Mouse (Mus musculus) thymus, postnatal 0 days (tissue): ENCODE data around the gene Trappc1. TPM values are rescaled to one million over a fixed set of nuclear protein-coding genes. Genes with fewer than 3 reads are reported as not detected.

Source experiments
- DNase-seq: peaks from one replicate; pipeline ENCODE4 v3.0.0-alpha.2; 2015; ENCODE audit warnings: low spot score
- polyA plus RNA-seq: library from polyadenylated mRNA; unstranded; fragments of >200 nt; fragmentation: Nextera tagmentation; extraction: Ambion mirVana; gene quantifications from 2 replicates; pipeline ENCODE4 v1.2.1, GENCODE M21; 2015

The Trappc1 gene
- polyA plus RNA-seq, 1 experiment from 2014 or later: 132 TPM

DNA sequence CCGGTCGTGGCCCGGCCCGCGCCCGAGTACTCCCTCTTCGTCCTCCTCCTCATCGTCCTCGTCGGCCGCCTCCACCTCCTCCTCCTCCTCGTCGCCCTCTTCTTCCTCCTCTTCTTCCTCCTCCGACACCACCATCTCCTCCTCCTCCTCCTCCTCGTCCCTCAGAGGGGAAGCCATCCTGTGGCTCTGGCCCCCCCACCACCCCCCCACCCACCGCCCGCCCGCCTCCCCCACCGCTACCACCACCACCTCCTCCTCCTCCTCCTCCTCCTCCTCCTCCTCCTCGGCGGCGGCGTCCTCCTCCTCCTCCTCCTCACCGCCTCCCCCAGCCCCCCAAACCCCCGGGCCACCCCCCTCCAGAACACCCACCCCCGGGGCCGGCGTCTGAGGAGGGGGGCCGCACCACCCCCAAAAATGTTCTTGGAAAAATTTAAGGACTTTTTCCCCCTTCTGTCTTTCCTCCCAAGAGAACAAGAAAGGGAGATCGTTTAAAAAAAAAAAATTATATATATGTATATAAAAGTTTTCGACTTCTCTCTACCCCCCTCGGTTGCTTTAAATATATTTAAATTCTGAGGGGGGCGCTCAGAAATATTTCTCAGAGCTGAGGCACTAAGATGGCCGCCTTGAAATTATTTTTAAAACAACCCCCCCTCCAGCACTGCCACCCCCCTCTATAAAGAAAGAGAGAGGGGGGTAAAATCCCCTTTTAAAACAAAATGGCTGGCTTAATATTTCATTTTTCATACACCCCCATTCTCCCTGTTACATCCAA, 45.6 kb downstream of the Trappc1 start, which contains the start of gene Chd3:
Gene Chd3, minus strand, starts transcription at position 192 of the 775 bp plus-strand sequence.
- DNase-seq: no peak

DNA sequence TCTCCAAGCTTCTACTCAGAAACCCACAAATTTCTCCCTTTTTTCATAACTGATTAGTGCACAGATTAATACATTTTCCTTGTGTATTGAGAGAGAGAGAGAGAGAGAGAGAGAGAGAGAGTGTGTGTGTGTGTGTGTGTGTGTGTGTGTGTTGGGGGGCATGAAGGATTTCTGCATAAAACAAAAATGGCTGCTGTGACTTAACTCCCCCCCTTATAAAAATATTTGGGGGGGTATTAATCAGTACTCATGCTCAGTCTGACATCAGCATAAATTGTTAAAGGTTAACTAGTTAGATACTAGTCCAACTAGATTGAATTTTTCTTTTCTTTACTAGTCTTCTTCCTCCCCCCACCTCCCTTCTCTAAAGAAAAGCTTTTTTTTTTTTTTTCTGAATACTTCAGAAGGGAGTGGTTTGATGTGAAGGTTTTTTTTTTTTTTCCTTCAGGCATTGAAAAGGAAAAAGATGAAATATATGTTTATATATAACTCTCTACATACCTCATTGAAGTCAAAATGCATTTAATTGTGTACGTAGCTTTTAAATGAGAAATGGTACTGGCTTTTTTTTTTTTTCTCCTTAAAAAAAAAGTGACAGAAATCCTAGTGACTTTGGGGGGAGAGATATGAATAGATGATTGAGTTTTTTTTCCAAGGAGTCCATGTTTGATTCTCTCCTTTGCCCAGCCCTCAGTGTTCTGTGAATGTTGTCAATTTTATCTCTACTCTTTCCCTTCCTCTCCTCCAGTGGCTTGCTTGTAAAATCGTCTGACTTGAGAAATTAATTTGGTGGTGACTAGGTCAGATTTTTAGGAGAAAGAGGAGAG, 46.4 kb downstream of the Trappc1 start:
- DNase-seq: no peak

DNA sequence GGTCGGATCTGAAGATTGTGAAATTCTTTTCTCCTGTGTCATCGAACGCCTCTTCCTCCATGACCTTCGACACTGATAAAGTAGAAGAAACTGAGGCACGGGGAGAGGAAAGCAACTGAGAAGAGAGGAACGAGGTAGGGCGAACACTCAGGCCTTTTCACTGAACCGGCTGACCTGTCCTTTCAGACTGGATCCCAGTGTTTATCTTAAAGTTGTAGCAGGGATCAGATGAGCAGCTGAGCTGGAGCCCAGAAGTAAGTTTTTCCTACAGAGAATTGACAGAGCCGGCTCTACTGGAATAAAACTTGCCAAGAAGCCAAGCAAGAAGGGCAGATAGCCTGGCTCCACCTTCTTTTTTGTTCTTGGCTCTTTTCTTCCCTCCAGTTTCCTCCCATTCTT, 47.0 kb downstream of the Trappc1 start:
- no peak for DNase-seq

DNA sequence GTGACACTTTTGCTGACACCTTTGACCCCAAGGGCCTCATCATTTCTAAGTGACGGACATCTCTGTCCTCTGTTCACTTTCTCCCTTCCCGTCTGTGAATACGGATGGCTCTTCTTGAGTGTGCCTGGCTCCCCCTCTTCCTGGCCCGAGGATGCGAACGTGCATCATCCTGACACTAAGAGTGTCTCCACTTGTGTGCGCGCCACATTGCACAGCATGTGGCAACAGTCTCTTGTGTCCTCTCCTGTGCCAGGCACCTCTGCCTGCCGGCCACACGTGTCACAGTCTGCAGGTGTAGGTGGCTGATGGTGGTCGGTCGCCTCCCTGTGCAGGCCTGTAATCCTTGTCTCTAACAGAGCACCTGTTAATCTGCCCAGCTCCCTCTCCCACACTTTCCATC, 47.8 kb downstream of the Trappc1 start:
- DNase-seq: no peak

DNA sequence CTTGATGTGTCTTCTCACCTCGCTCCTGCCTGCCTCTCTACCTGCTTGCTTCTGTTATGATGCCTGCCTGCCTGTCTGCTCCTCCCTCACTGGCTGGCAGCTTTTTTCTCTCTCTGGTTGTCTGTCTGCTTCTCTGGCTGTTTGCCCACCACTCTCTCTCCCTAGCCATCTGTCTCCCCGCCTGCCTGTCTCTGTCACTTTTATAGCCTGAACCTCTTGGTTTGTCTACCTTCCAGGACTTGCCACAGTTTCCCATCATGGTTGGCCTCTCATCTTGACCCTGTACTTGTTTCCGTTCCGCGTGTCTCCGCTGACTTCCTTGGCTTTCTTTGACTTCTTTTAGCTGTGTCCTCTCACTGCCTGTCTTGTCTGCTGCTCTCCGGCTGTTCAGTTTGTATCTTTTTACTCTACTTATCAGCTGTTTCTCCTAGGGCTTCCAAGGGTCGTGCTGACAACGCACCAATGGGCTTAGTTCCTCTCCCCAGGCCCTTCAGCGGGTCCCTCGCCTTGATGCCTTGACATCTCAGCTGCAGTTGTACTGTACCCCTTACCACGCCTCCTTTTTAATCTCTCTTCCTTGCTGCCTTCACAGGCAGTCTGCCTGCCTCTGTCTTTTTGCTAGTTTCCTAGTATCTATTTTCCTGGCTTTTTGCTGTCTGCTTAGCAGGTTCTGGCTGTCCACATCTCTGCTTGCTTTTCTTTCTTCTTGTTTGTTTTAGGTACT, 48.4 kb downstream of the Trappc1 start:
- no peak for DNase-seq

DNA sequence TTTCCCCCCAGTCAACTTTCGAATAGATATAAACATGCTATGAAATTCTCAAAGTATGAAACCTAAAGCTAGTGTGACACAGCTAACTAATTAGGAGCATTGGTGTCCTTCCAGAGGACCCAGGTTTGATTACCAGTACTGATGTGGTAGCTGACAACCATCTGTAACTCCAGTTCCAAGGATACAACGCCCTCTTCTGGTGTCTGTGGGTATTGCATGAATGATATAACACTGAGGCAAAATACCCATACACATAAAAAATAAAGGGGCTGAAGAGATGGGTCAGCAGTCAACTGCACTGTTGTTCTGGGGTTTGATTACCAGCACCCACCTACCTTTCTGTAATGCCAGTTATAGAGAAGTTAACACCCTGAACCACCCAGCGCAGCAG, 49.0 kb downstream of the Trappc1 start:
- no peak for DNase-seq

DNA sequence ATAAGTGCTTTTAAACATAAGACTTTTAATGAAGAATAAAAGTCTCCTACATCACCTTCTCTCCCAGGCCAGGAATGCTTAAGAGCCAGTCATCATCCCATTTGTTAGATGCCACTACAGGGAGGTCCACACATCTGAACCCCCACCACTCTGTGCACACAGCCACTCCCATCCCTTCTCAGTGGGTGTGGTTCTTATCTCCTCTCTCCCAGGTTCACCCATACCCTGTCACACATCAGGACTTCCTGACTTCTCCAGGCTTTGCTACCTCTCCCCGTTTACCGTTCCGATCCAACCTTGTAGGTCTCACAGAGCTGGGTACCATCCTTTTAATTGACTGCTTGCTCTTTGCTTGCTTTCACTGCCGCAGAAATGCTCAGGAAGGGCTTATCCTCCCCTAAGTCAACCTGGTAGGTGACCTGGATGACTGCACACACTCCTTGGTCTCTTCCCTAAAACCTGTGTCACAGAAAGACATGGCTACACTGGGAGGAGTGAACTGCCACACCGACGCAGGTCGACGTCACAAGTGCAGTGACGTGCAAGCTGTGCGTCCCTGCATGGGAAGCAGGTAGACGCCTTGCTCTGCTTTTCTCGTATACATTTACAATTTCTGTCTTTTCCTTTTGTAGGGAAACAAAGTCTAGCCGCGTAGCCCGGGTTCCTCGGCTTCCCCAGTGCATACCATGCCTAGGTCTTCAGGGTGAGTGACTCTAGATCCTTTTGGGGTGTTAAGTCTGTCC, 49.6 kb downstream of the Trappc1 start:
- DNase-seq: no peak

Other genes starting within 250 kb of the Trappc1 start
- gene Vamp2, start 235.5 kb upstream of the Trappc1 start, polyA plus RNA-seq: 35.9 and 38.5 TPM in 2 replicates
- 3.5 and 4.7 TPM in 2 replicates for gene Per1, start 228.8 kb upstream of the Trappc1 start, polyA plus RNA-seq
- 0.39 and 0.71 TPM in 2 replicates for gene Hes7, start 203.6 kb upstream of the Trappc1 start, polyA plus RNA-seq
- 0.49 and 0.64 TPM in 2 replicates for gene 9130213A22Rik, start 201.4 kb upstream of the Trappc1 start, polyA plus RNA-seq
- 0.62 and 0.73 TPM in 2 replicates for gene Aloxe3, start 198.1 kb upstream of the Trappc1 start, polyA plus RNA-seq
- 0.44 and 0.49 TPM in 2 replicates for gene Alox12b, start 167.0 kb upstream of the Trappc1 start, polyA plus RNA-seq
- 0.14 and 0.17 TPM in 2 replicates for gene Alox8, start 126.1 kb upstream of the Trappc1 start, polyA plus RNA-seq
- gene Gucy2e, start 86.9 kb upstream of the Trappc1 start, polyA plus RNA-seq: not detected in 2 replicates
- 22.4 and 22.8 TPM in 2 replicates for gene Cntrob, start 205 bp upstream of the Trappc1 start, polyA plus RNA-seq
- 0.18 and 0.24 TPM in 2 replicates for gene Kcnab3, start 2.3 kb downstream of the Trappc1 start, polyA plus RNA-seq
- 6.8 and 8.3 TPM in 2 replicates for gene Rnf227, start 16.5 kb downstream of the Trappc1 start, polyA plus RNA-seq
- 10.7 and 13.2 TPM in 2 replicates for gene Chd3, start 45.4 kb downstream of the Trappc1 start, polyA plus RNA-seq
- 194 and 211 TPM in 2 replicates for gene Naa38, start 71.5 kb downstream of the Trappc1 start, polyA plus RNA-seq
- 25.9 and 28.3 TPM in 2 replicates for gene Cyb5d1, start 71.7 kb downstream of the Trappc1 start, polyA plus RNA-seq
- gene Tmem88, start 74.3 kb downstream of the Trappc1 start, polyA plus RNA-seq: 10.4 and 12.9 TPM in 2 replicates
- 31.5 and 45.6 TPM in 2 replicates for gene Kdm6b, start 89.7 kb downstream of the Trappc1 start, polyA plus RNA-seq
- gene Dnah2, start 225.1 kb downstream of the Trappc1 start, polyA plus RNA-seq: 0.12 and 0.20 TPM in 2 replicates
- 0.61 and 0.77 TPM in 2 replicates for gene Efnb3, start 236.2 kb downstream of the Trappc1 start, polyA plus RNA-seq